Mouse (Mus musculus): ENCODE data around the gene Cdkal1. TPM values are rescaled to one million over a fixed set of nuclear protein-coding genes. Genes with fewer than 3 reads are reported as not detected.

The Cdkal1 gene
- polyA plus RNA-seq, 1 experiment from 2014 or later, result 23.9 TPM

GRCm38 (mm10) chr13:29429877-29430276 is 425.6 kb downstream of the Cdkal1 start:
- Histone ChIP-seq H3K36me3 (ENCODE audit: control insufficient read depth, insufficient read depth, low read length) (no peaks in the 10 kb centered on the region), H3K27me3 (replicated peaks; ENCODE audit: control insufficient read depth, insufficient read depth, low read length) (no peaks in the 10 kb centered on the region), H3K4me1 (ENCODE audit: control insufficient read depth, insufficient read depth, low read length) (no peaks in the 10 kb centered on the region), H3K27ac (ENCODE audit: low read depth, low read length) (no peak overlapping the region; the same call in 1 of the 2 replicates), H3K4me3 (ENCODE audit: low read depth, low read length) (no peak overlapping the region), H3K4me2 (ENCODE audit: low read length) (no peak overlapping the region), H3K9me3 (replicated peaks; ENCODE audit: control insufficient read depth, low read length) (no peaks in the 10 kb centered on the region), H3K9ac (ENCODE audit: low read length) (no peak overlapping the region)
- 79% methylated on average over 4 of the region's 4 CpGs for WGBS
- ATAC-seq (no peak), DNase-seq (ENCODE audit: low spot score) (no peak)

GRCm38 (mm10) chr13:29429196-29429595 is 426.3 kb downstream of the Cdkal1 start:
- ATAC-seq (no peak), DNase-seq (ENCODE audit: low spot score) (no peak)
- Histone ChIP-seq H3K36me3 (ENCODE audit: control insufficient read depth, insufficient read depth, low read length) (no peaks in the 10 kb centered on the region), H3K4me3 (ENCODE audit: low read depth, low read length) (no peak overlapping the region), H3K9ac (ENCODE audit: low read length) (no peak overlapping the region), H3K27me3 (replicated peaks; ENCODE audit: control insufficient read depth, insufficient read depth, low read length) (no peaks in the 10 kb centered on the region), H3K4me1 (ENCODE audit: control insufficient read depth, insufficient read depth, low read length) (no peaks in the 10 kb centered on the region), H3K27ac (ENCODE audit: low read depth, low read length) (no peak overlapping the region), H3K9me3 (replicated peaks; ENCODE audit: control insufficient read depth, low read length) (no peaks in the 10 kb centered on the region), H3K4me2 (ENCODE audit: low read length) (no peak overlapping the region)
- 91% methylated on average over 6 of the region's 6 CpGs for WGBS

- H3K36me3 ChIP-seq (ENCODE audit: control insufficient read depth, insufficient read depth, low read length), result no peaks in the 10 kb centered on the region
- no peak overlapping the region for H3K9ac ChIP-seq (ENCODE audit: low read length)
- DNase-seq (ENCODE audit: low spot score) (peak; percentile 91), ATAC-seq (peak; percentile 94)
- H3K27ac ChIP-seq (ENCODE audit: low read depth, low read length), result peak overlapping the region; percentile 83
- H3K4me2 ChIP-seq (ENCODE audit: low read length), result no peak overlapping the region
- H3K4me1 ChIP-seq (ENCODE audit: control insufficient read depth, insufficient read depth, low read length), result peaks cover 24% of the 10 kb centered on the region
- H3K9me3 ChIP-seq (replicated peaks; ENCODE audit: control insufficient read depth, low read length), result no peaks in the 10 kb centered on the region
- no peak overlapping the region for H3K4me3 ChIP-seq (ENCODE audit: low read depth, low read length)
- H3K27me3 ChIP-seq (replicated peaks; ENCODE audit: control insufficient read depth, insufficient read depth, low read length), result no peaks in the 10 kb centered on the region
- 15% methylated on average over 8 of the region's 8 CpGs for WGBS
These were observed 438.9 kb downstream of the Cdkal1 start for GRCm38 (mm10) chr13:29416450-29417136.

GRCm38 (mm10) chr13:29415967-29416366 is 439.5 kb downstream of the Cdkal1 start:
- DNase-seq (ENCODE audit: low spot score) (no peak), ATAC-seq (peak; percentile 55)
- Histone ChIP-seq H3K9ac (ENCODE audit: low read length) (no peak overlapping the region), H3K36me3 (ENCODE audit: control insufficient read depth, insufficient read depth, low read length) (no peaks in the 10 kb centered on the region), H3K4me2 (ENCODE audit: low read length) (no peak overlapping the region), H3K27me3 (replicated peaks; ENCODE audit: control insufficient read depth, insufficient read depth, low read length) (no peaks in the 10 kb centered on the region), H3K27ac (ENCODE audit: low read depth, low read length) (peak overlapping the region; percentile 83), H3K4me1 (ENCODE audit: control insufficient read depth, insufficient read depth, low read length) (peaks cover 24% of the 10 kb centered on the region), H3K9me3 (replicated peaks; ENCODE audit: control insufficient read depth, low read length) (no peaks in the 10 kb centered on the region), H3K4me3 (ENCODE audit: low read depth, low read length) (no peak overlapping the region)
- 11% methylated on average over 2 of the region's 2 CpGs for WGBS

- 0 out of 2 replicates have a peak, but pooled peaks have one; percentile 19 for ATAC-seq
- H3K27ac ChIP-seq (ENCODE audit: low read depth, low read length), result peak overlapping the region; percentile 83
- H3K4me3 ChIP-seq (ENCODE audit: low read depth, low read length), result no peak overlapping the region
- 49% methylated on average over 6 of the region's 6 CpGs for WGBS
- peaks cover 24% of the 10 kb centered on the region for H3K4me1 ChIP-seq (ENCODE audit: control insufficient read depth, insufficient read depth, low read length)
- no peaks in the 10 kb centered on the region for H3K36me3 ChIP-seq (ENCODE audit: control insufficient read depth, insufficient read depth, low read length)
- no peaks in the 10 kb centered on the region for H3K27me3 ChIP-seq (replicated peaks; ENCODE audit: control insufficient read depth, insufficient read depth, low read length)
- H3K4me2 ChIP-seq (ENCODE audit: low read length), result no peak overlapping the region
- no peaks in the 10 kb centered on the region for H3K9me3 ChIP-seq (replicated peaks; ENCODE audit: control insufficient read depth, low read length)
- H3K9ac ChIP-seq (ENCODE audit: low read length), result no peak overlapping the region
- peak; percentile 65 for DNase-seq (ENCODE audit: low spot score)
These were observed 440.6 kb downstream of the Cdkal1 start for GRCm38 (mm10) chr13:29414878-29415277.

DNA sequence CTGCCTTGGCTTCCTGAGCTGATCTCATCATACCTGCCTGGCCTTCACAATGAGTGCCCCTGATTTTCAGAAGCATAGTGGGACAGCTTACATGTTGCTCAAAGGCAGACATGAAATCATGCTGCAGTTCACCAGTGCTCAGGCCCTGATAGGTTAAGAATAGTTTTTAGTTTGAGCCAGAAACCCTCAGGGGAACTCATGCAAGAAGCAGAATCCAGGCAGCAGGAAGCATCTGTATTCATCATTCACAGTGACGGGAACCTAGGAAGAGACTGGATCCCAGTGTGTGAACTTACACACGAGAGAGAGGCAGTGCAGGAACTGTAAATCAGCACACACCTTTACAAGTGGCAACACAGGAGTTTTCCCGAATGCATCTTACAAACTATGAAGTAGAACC is 441.0 kb downstream of the Cdkal1 start:
- WGBS, result 33% methylated on average over 3 of the region's 3 CpGs
- no peaks in the 10 kb centered on the region for H3K27me3 ChIP-seq (replicated peaks; ENCODE audit: control insufficient read depth, insufficient read depth, low read length)
- no peaks in the 10 kb centered on the region for H3K36me3 ChIP-seq (ENCODE audit: control insufficient read depth, insufficient read depth, low read length)
- no peaks in the 10 kb centered on the region for H3K9me3 ChIP-seq (replicated peaks; ENCODE audit: control insufficient read depth, low read length)
- no peak overlapping the region for H3K4me3 ChIP-seq (ENCODE audit: low read depth, low read length)
- ATAC-seq (no peak), DNase-seq (ENCODE audit: low spot score) (no peak)
- no peak overlapping the region for H3K4me2 ChIP-seq (ENCODE audit: low read length)
- peaks cover 24% of the 10 kb centered on the region for H3K4me1 ChIP-seq (ENCODE audit: control insufficient read depth, insufficient read depth, low read length)
- no peak overlapping the region; the same call in 1 of the 2 replicates for H3K9ac ChIP-seq (ENCODE audit: low read length)
- H3K27ac ChIP-seq (ENCODE audit: low read depth, low read length), result peak overlapping the region; percentile 83

GRCm38 (mm10) chr13:29411176-29411575 is 444.3 kb downstream of the Cdkal1 start:
- Histone ChIP-seq H3K4me3 (ENCODE audit: low read depth, low read length) (no peak overlapping the region), H3K9me3 (replicated peaks; ENCODE audit: control insufficient read depth, low read length) (no peaks in the 10 kb centered on the region), H3K36me3 (ENCODE audit: control insufficient read depth, insufficient read depth, low read length) (no peaks in the 10 kb centered on the region), H3K4me2 (ENCODE audit: low read length) (no peak overlapping the region), H3K27ac (ENCODE audit: low read depth, low read length) (no peak overlapping the region), H3K27me3 (replicated peaks; ENCODE audit: control insufficient read depth, insufficient read depth, low read length) (no peaks in the 10 kb centered on the region), H3K9ac (ENCODE audit: low read length) (no peak overlapping the region), H3K4me1 (ENCODE audit: control insufficient read depth, insufficient read depth, low read length) (peaks cover 18% of the 10 kb centered on the region)
- DNase-seq (ENCODE audit: low spot score), result no peak
- WGBS, result 93% methylated on average over 6 of the region's 6 CpGs
- no peak for ATAC-seq

DNA sequence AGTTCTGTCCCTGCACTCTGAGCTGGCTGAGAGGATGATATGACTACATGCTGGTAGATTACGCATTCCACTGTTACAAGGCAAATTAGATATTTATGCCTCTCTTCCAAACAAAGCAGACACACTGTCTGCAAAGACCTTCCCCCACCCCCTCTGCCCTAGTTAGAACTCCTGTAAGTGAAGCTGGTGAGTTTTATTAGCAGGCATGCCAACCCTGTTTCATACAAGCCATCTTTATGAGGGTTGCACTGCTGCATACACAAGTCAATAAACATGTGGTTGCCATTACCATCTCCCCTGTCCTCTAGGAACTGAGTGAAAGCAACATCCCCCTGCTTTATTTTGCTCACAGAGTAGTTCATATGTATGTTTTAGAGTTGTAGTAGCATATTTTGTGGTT is 447.9 kb downstream of the Cdkal1 start:
- no peak for ATAC-seq

GRCm38 (mm10) chr13:29405316-29405715 is 450.2 kb downstream of the Cdkal1 start:
- no peaks in the 10 kb centered on the region; the same call in 1 of the 2 replicates for H3K4me1 ChIP-seq (ENCODE audit: control insufficient read depth, insufficient read depth, low read length)
- no peak for DNase-seq (ENCODE audit: low spot score)
- H3K9me3 ChIP-seq (replicated peaks; ENCODE audit: control insufficient read depth, low read length), result no peaks in the 10 kb centered on the region
- no peak overlapping the region for H3K9ac ChIP-seq (ENCODE audit: low read length)
- no peak for ATAC-seq
- no peak overlapping the region for H3K27ac ChIP-seq (ENCODE audit: low read depth, low read length)
- H3K4me3 ChIP-seq (ENCODE audit: low read depth, low read length), result no peak overlapping the region
- no peaks in the 10 kb centered on the region for H3K27me3 ChIP-seq (replicated peaks; ENCODE audit: control insufficient read depth, insufficient read depth, low read length)
- H3K36me3 ChIP-seq (ENCODE audit: control insufficient read depth, insufficient read depth, low read length), result no peaks in the 10 kb centered on the region
- H3K4me2 ChIP-seq (ENCODE audit: low read length), result no peak overlapping the region
- WGBS, result 86% methylated on average over 5 of the region's 5 CpGs

More for the DNA sequence above, 447.9 kb downstream of the Cdkal1 start:
- Histone ChIP-seq H3K4me1 (ENCODE audit: control insufficient read depth, insufficient read depth, low read length) (no peaks in the 10 kb centered on the region; the same call in 1 of the 2 replicates), H3K9ac (ENCODE audit: low read length) (no peak overlapping the region), H3K27me3 (replicated peaks; ENCODE audit: control insufficient read depth, insufficient read depth, low read length) (no peaks in the 10 kb centered on the region), H3K4me2 (ENCODE audit: low read length) (no peak overlapping the region), H3K4me3 (ENCODE audit: low read depth, low read length) (no peak overlapping the region), H3K36me3 (ENCODE audit: control insufficient read depth, insufficient read depth, low read length) (no peaks in the 10 kb centered on the region), H3K9me3 (replicated peaks; ENCODE audit: control insufficient read depth, low read length) (no peaks in the 10 kb centered on the region), H3K27ac (ENCODE audit: low read depth, low read length) (no peak overlapping the region)
- 92% methylated on average over 1 of the region's 1 CpGs for WGBS
- no peak for DNase-seq (ENCODE audit: low spot score)

Data from forebrain, embryonic 14.5 days (tissue).